Mouse (Mus musculus): Measurements from ENCODE around the gene Gbe1.

Gene Gbe1

GRCm38 (mm10) chr16:70602326-70602725, 288.6 kb downstream of the Gbe1 start:
- no peak for DNase-seq

- DNase-seq = no peak
Measured at GRCm38 (mm10) chr16:70608358-70608757, 294.6 kb downstream of the Gbe1 start.

- DNase-seq = no peak
Measured at GRCm38 (mm10) chr16:70617691-70618090, 303.9 kb downstream of the Gbe1 start.

DNA sequence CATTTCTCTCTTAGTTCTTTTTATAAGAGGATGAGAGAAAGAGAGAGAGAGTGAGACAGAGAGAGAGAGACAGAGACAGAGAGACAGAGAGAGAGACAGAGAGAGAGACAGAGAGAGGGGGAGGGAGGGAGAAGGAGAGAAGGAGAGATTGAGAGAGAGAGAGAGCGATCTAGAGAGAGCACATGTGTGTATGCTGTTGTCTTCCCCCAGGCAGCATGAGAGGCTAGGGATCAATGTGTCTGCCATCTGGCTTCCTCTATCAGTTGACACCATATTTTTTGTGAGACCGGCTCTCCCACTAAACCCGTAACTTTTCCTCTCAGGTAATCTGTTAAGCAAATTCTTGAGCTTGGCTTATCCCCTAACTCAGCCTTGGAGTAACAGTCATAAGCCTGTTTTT, 304.4 kb downstream of the Gbe1 start:
- no peak for DNase-seq
